Mouse (Mus musculus): ENCODE results near the gene Ddx5. TPM values are rescaled to one million over a fixed set of nuclear protein-coding genes. Genes with fewer than 3 reads are reported as not detected.
A peak's percentile ranks its signal among the peaks of the same experiment; 100 is the strongest.

The Ddx5 gene
- polyA plus RNA-seq, 1 experiment from 2014 or later: 340 TPM

DNA sequence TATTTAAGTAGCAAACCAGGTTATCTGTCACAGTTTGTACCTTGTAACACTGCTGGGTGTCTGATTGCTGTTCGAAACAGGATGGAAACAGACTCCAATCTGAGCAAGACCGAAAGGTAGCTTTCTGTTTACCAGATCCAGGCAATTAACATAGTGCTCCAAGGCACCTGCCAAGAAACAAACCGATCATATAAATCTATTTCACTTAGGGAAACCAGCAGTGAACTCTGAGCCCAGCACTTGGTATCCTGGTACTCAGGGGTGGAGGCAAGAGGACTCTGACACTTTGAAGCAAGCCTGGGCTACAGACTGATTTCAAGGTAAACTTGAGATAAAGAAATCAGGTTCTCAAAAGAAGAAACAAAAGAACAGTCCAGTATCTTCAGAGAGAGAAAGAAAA, 11.6 kb downstream of the Ddx5 start:
- DNase-seq (ENCODE audit: low spot score): no peak
- Histone ChIP-seq H3K36me3 (ENCODE audit: control insufficient read depth, insufficient read depth, low read length) (peaks cover 66% of the 10 kb centered on the region), H3K27me3 (replicated peaks; ENCODE audit: control insufficient read depth, insufficient read depth, low read length) (no peaks in the 10 kb centered on the region), H3K9ac (ENCODE audit: low read length) (no peak overlapping the region), H3K4me3 (ENCODE audit: low read depth, low read length) (no peak overlapping the region), H3K9me3 (ENCODE audit: control insufficient read depth, low read length) (no peaks in the 10 kb centered on the region), H3K4me1 (replicated peaks; ENCODE audit: control insufficient read depth, insufficient read depth, low read length) (peaks cover 10% of the 10 kb centered on the region), H3K27ac (ENCODE audit: low read depth) (no peak overlapping the region), H3K4me2 (ENCODE audit: low read length) (no peak overlapping the region)
- ATAC-seq (replicated peaks; ENCODE audit: low FRiP score, low TSS enrichment, low read depth): no peak
- 84% methylated on average over 3 of the region's 3 CpGs for WGBS

DNA sequence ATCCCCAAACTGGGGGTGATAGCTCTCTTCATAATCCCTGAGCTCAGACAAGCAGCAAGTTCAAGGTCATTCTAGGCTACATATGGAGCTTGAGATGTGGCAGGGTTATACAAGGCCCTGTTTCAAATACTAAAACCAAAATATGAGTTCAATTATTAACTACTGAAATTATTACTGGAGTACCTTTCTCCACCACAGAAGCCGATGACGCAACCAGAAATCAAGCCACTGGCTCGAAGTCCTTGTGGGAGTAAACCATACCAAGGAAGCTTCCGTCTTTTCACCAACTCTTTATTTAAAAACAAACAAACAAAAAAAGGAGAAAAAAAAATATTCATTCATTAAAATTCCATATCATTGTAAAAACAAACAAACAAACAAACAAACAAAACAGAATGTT, 12.0 kb downstream of the Ddx5 start:
- H3K4me1 ChIP-seq (replicated peaks; ENCODE audit: control insufficient read depth, insufficient read depth, low read length): peaks cover 10% of the 10 kb centered on the region
- H3K9me3 ChIP-seq (ENCODE audit: control insufficient read depth, low read length): no peaks in the 10 kb centered on the region
- no peak overlapping the region for H3K27ac ChIP-seq (ENCODE audit: low read depth)
- no peak for DNase-seq (ENCODE audit: low spot score)
- no peaks in the 10 kb centered on the region for H3K27me3 ChIP-seq (replicated peaks; ENCODE audit: control insufficient read depth, insufficient read depth, low read length)
- peaks cover 66% of the 10 kb centered on the region for H3K36me3 ChIP-seq (ENCODE audit: control insufficient read depth, insufficient read depth, low read length)
- WGBS: 93% methylated on average over 4 of the region's 4 CpGs
- no peak overlapping the region for H3K4me3 ChIP-seq (ENCODE audit: low read depth, low read length)
- no peak for ATAC-seq (replicated peaks; ENCODE audit: low FRiP score, low TSS enrichment, low read depth)
- H3K9ac ChIP-seq (ENCODE audit: low read length): no peak overlapping the region
- H3K4me2 ChIP-seq (ENCODE audit: low read length): no peak overlapping the region

DNA sequence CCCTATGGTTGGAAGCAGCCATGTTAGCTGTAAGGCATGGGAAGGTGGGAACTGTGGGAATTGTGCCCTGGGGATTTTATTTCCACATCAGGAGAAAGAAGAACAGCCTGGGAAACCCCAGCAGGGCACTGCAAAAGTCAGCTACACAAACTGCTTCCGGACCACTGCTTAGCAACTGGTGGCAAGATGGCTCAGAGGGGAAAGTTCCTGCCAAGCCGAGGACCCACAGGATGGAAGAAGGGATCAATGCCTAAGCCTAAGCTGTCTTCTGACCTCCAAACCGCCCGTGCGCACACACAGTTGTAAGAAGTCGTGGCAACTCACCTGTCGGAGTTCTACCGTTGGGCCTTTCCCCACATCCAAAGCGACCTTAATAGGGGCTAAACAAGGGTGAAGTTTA, 15.9 kb downstream of the Ddx5 start:
- peaks cover 8% of the 10 kb centered on the region for H3K4me1 ChIP-seq (replicated peaks; ENCODE audit: control insufficient read depth, insufficient read depth, low read length)
- no peak for DNase-seq (ENCODE audit: low spot score)
- H3K36me3 ChIP-seq (ENCODE audit: control insufficient read depth, insufficient read depth, low read length): peaks cover 80% of the 10 kb centered on the region
- no peak overlapping the region for H3K4me2 ChIP-seq (ENCODE audit: low read length)
- H3K9me3 ChIP-seq (ENCODE audit: control insufficient read depth, low read length): no peaks in the 10 kb centered on the region
- no peak overlapping the region for H3K4me3 ChIP-seq (ENCODE audit: low read depth, low read length)
- H3K27me3 ChIP-seq (replicated peaks; ENCODE audit: control insufficient read depth, insufficient read depth, low read length): no peaks in the 10 kb centered on the region
- WGBS: 92% methylated on average over 9 of the region's 9 CpGs
- no peak overlapping the region for H3K9ac ChIP-seq (ENCODE audit: low read length)
- no peak for ATAC-seq (replicated peaks; ENCODE audit: low FRiP score, low TSS enrichment, low read depth)
- no peak overlapping the region for H3K27ac ChIP-seq (ENCODE audit: low read depth)

DNA sequence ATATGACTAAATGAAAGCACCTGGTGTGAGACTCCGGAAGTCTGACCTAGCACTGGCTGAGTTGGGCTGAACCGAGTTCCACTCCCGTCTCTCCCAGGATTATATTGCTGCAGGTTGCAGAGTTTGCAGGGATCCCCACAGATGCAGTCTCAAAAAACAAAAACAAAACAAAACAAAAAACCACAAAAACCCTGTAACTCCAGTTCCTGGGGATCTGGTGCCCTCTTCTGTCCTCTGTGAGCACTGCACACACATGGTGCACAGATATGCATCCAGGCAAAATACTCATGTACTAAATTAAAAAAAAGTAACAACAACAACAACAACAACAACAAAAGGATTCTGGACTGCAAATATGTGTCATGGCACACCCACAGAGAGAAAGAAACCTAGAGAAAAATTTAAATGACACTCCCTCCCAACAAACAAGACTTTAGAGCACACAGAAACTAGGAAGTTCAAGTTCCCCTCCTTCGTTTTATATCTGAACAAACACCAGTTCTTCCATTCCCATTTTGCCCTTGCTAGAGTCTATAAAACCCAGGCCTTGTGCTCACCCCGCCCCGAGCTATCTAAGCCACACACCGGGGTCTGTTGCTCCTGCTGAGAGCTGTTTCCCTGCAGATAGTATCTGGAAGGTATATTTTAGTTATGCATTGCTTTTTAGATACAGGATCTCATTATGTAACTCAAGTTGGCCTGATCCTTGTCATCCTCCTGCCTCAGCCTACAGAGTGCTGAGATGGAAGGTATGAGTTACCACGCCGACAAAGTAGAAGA, 18.6 kb downstream of the Ddx5 start:
- no peak overlapping the region for H3K27ac ChIP-seq (ENCODE audit: low read depth)
- H3K27me3 ChIP-seq (replicated peaks; ENCODE audit: control insufficient read depth, insufficient read depth, low read length): no peaks in the 10 kb centered on the region
- no peak overlapping the region for H3K4me2 ChIP-seq (ENCODE audit: low read length)
- no peak overlapping the region for H3K4me3 ChIP-seq (ENCODE audit: low read depth, low read length)
- H3K9ac ChIP-seq (ENCODE audit: low read length): no peak overlapping the region
- H3K36me3 ChIP-seq (ENCODE audit: control insufficient read depth, insufficient read depth, low read length): peaks cover 93% of the 10 kb centered on the region
- H3K4me1 ChIP-seq (replicated peaks; ENCODE audit: control insufficient read depth, insufficient read depth, low read length): no peaks in the 10 kb centered on the region
- WGBS: 91% methylated on average over 9 of the region's 9 CpGs
- ATAC-seq (replicated peaks; ENCODE audit: low FRiP score, low TSS enrichment, low read depth) (no peak), DNase-seq (ENCODE audit: low spot score) (peak; percentile 52)
- H3K9me3 ChIP-seq (ENCODE audit: control insufficient read depth, low read length): peaks cover 4% of the 10 kb centered on the region; the same call in 1 of the 2 replicates

DNA sequence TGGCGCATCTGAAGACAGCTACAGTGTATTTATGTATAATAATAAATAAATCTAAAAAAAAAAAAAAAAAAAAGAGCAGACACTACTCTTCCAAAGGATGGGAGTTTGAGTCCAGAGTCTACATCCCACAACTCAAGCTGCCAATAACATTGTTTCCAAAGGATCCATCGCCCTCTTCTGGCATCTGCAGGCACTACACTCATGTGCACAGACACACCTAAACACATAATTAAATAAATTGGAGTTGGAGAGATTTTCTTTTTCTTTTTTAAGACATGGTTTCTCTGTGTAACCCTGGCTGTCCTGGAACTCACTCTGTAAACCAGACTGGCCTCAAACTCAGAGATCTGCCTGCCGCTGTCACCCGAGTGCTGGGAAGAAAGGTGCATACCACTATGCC, 21.5 kb downstream of the Ddx5 start:
- Histone ChIP-seq H3K4me2 (ENCODE audit: low read length) (no peak overlapping the region), H3K9me3 (ENCODE audit: control insufficient read depth, low read length) (peaks cover 4% of the 10 kb centered on the region; the same call in 1 of the 2 replicates), H3K36me3 (ENCODE audit: control insufficient read depth, insufficient read depth, low read length) (peaks cover 68% of the 10 kb centered on the region), H3K27me3 (replicated peaks; ENCODE audit: control insufficient read depth, insufficient read depth, low read length) (no peaks in the 10 kb centered on the region), H3K27ac (ENCODE audit: low read depth) (no peak overlapping the region), H3K9ac (ENCODE audit: low read length) (no peak overlapping the region), H3K4me1 (replicated peaks; ENCODE audit: control insufficient read depth, insufficient read depth, low read length) (peaks cover 7% of the 10 kb centered on the region), H3K4me3 (ENCODE audit: low read depth, low read length) (no peak overlapping the region)
- 95% methylated on average over 4 of the region's 4 CpGs for WGBS
- DNase-seq (ENCODE audit: low spot score) (peak; percentile 53), ATAC-seq (replicated peaks; ENCODE audit: low FRiP score, low TSS enrichment, low read depth) (no peak)

DNA sequence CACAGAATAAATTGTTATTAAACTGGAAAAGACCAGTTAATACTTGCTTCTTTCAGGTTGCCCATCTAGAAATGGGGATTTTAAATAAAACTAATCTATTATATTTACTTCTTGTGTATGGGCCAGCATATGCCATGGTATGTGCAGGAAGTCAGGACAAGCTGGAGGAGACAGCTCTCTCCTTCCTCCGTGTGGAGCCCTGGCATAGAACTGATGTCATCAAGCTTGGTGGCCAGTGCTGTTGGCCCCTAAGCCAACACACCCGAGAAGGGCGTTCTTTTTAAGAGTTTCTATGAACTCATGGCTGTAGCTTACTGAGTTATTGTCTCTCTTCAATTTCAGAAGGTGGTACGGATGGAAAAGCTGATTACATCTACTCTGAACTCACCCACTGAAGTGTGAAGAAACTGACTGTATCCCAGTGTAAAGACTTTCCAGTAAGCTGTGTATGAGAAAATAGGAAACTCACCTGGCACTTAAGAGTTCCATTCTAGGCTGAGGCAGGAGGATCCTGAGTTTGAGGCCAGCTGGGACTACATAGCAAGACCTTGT, 22.3 kb downstream of the Ddx5 start:
- no peak overlapping the region for H3K9ac ChIP-seq (ENCODE audit: low read length)
- H3K36me3 ChIP-seq (ENCODE audit: control insufficient read depth, insufficient read depth, low read length): peaks cover 61% of the 10 kb centered on the region
- DNase-seq (ENCODE audit: low spot score) (peak; percentile 43), ATAC-seq (replicated peaks; ENCODE audit: low FRiP score, low TSS enrichment, low read depth) (no peak)
- WGBS: 95% methylated on average over 4 of the region's 4 CpGs
- H3K27me3 ChIP-seq (replicated peaks; ENCODE audit: control insufficient read depth, insufficient read depth, low read length): no peaks in the 10 kb centered on the region
- H3K27ac ChIP-seq (ENCODE audit: low read depth): no peak overlapping the region
- H3K4me2 ChIP-seq (ENCODE audit: low read length): no peak overlapping the region
- peaks cover 4% of the 10 kb centered on the region; the same call in 1 of the 2 replicates for H3K9me3 ChIP-seq (ENCODE audit: control insufficient read depth, low read length)
- no peak overlapping the region for H3K4me3 ChIP-seq (ENCODE audit: low read depth, low read length)
- peaks cover 13% of the 10 kb centered on the region for H3K4me1 ChIP-seq (replicated peaks; ENCODE audit: control insufficient read depth, insufficient read depth, low read length)

DNA sequence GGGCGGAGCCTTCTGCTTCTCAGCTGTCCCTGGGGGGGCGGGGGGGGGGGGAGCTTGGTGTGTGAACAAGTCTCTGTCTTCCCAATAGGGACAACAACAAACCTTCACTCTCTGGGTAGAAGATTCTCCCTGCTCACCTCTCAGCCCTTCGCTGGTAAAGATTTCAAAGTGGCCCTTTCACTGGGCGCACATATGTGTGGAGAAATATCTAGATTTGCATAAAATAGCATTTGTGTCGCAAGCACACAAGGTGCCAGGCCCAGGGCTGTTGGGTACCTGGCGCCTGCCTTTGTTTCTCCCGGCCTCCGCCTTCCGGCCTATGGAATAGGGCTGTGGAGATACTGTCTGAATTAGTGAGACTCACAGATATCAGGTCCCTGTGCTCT, 26.2 kb downstream of the Ddx5 start:
- Histone ChIP-seq H3K4me2 (ENCODE audit: low read length) (no peak overlapping the region), H3K9ac (ENCODE audit: low read length) (no peak overlapping the region), H3K9me3 (ENCODE audit: control insufficient read depth, low read length) (peaks cover 3% of the 10 kb centered on the region; the same call in 1 of the 2 replicates), H3K4me1 (replicated peaks; ENCODE audit: control insufficient read depth, insufficient read depth, low read length) (peaks cover 13% of the 10 kb centered on the region), H3K27ac (ENCODE audit: low read depth) (peak overlapping the region; percentile 73), H3K27me3 (replicated peaks; ENCODE audit: control insufficient read depth, insufficient read depth, low read length) (no peaks in the 10 kb centered on the region), H3K4me3 (ENCODE audit: low read depth, low read length) (no peak overlapping the region), H3K36me3 (ENCODE audit: control insufficient read depth, insufficient read depth, low read length) (peaks cover 25% of the 10 kb centered on the region)
- DNase-seq (ENCODE audit: low spot score): no peak
- whole genome bisulfite sequencing: 71% methylated on average over 9 of the region's 9 CpGs
- no peak for ATAC-seq (replicated peaks; ENCODE audit: low FRiP score, low TSS enrichment, low read depth)

DNA sequence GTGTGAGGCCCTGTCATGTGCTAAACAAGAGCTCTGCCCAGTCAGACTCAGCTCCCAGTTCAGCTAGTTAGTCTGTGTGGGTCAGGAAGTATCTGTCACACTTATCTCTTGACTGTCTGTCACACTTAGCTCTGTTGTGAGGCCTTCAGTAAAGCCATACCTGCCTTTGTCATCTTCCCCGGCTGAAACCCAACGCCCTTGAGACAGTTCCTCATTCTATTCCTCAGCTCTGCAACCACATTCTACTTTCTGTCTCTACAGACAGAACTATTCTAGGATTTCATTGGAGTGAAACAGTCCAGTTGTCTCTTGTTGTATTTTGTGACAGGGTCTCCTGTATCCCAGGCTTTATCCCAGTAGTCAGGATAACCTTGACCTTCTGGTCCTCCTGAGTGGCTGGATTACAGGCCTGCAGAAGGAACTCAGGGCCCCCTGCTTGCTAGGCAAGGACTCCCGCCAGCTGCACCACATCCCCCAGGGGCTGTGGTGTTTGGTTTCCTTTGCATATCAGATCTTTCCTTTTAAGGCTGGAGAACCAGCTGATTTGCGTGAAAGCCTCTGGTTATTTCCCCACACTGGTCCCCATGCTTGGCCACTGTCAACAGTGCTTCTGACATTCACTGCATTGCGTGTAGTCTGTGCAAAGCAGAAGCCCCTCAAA, 26.7 kb downstream of the Ddx5 start:
- no peak overlapping the region for H3K4me3 ChIP-seq (ENCODE audit: low read depth, low read length)
- peaks cover 13% of the 10 kb centered on the region for H3K4me1 ChIP-seq (replicated peaks; ENCODE audit: control insufficient read depth, insufficient read depth, low read length)
- H3K4me2 ChIP-seq (ENCODE audit: low read length): no peak overlapping the region
- no peak overlapping the region for H3K9ac ChIP-seq (ENCODE audit: low read length)
- WGBS: 21% methylated on average over 5 of the region's 5 CpGs
- no peaks in the 10 kb centered on the region for H3K27me3 ChIP-seq (replicated peaks; ENCODE audit: control insufficient read depth, insufficient read depth, low read length)
- peaks cover 20% of the 10 kb centered on the region for H3K36me3 ChIP-seq (ENCODE audit: control insufficient read depth, insufficient read depth, low read length)
- peak overlapping the region; percentile 73 for H3K27ac ChIP-seq (ENCODE audit: low read depth)
- H3K9me3 ChIP-seq (ENCODE audit: control insufficient read depth, low read length): no peaks in the 10 kb centered on the region
- ATAC-seq (replicated peaks; ENCODE audit: low FRiP score, low TSS enrichment, low read depth) (peak; percentile 45), DNase-seq (ENCODE audit: low spot score) (peak; percentile 67)

Data from intestine, embryonic 14.5 days (tissue).